Mouse (Mus musculus): ENCODE measurements at regions not wholly inside any gene's neighbourhood (a gene's known extent, or its start where the extent isn't known, plus 50 kb on each side); places are given as distances from the start of the nearest gene placed in this dataset.

- TF ChIP-seq ZC3H11A (IDR thresholded peaks at IDR 0.05; ENCODE audit: borderline replicate concordance, low read depth, low read length): no peak
- TF ChIP-seq MAFK (IDR thresholded peaks at IDR 0.05; ENCODE audit: insufficient read depth, low read depth, low read length): no peak
- TF ChIP-seq HCFC1 (IDR thresholded peaks at IDR 0.05; ENCODE audit: borderline replicate concordance, insufficient read depth, low read length): no peak
- TF ChIP-seq ZNF384 (IDR thresholded peaks at IDR 0.05; ENCODE audit: low read depth, low read length): no peak
Measured at GRCm38 (mm10) chr14:76873684-76874083, 162.9 kb upstream of the Ccdc122 start.
